Mouse (Mus musculus): ENCODE data around the gene Bbs12.

DNA sequence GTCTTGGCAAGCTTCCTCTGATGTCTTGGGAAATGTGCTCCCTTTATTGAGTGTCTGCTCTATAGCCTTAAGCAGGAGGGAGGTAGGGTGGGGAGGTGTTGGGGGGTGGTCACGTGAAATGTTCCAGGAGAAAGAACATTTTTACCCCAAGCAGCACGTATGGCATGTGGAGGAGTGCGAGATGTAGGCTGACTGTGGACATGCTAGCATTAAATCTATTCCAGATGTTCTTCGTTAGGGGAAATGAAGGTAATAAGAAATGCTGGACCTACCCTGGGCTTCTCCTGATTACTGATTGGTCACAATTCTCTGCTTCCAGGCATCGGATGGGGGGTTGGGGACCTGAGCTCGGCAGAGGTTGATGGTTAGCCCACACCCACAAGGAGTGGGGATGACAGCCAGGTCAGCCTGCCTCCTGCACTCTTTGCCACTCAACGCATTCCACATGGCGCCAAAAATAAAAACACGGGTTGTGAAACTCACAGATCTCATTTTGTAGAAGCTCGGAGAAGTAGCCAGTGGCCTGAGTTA is 41.7 kb downstream of the Bbs12 start:
- TF ChIP-seq CTCF (IDR thresholded peaks at IDR 0.05; ENCODE audit: low read depth): no peak
- TF ChIP-seq EP300 (IDR thresholded peaks at IDR 0.05; ENCODE audit: low read depth): no peak

All from liver, postnatal 0 days (tissue).